Mouse (Mus musculus): ENCODE data around the gene Gm13695.
A peak's percentile ranks its signal among the peaks of the same experiment; 100 is the strongest.
"Not testable (repeated sequence)": the region's sequence is repeated elsewhere in the genome, so short reads cannot be mapped to it uniquely, and the experiment has no call there.

The Gm13695 gene

DNA sequence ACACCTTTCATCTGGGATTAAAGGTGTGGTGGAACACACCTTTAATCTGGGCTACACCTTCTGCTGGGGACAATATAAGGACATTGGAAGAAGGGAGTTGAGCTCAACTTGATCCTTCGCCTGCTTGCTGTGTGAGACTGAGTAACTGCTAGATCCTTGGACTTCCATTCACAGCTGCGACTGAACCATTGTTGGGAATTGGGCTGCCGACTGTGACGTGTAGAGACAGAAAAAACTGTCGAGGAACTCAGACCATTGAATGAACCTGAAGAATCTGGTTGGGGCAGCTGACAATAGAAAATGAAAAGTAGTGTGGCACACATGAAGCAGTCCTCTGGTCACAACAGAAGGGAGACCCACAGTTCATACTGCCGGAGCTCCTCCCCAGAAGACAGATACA, at the start of gene Gm13695:
Gene Gm13695, plus strand, starts transcription at position 301 of the 400 bp plus-strand sequence.
- not testable (repeated sequence) for DNase-seq

DNA sequence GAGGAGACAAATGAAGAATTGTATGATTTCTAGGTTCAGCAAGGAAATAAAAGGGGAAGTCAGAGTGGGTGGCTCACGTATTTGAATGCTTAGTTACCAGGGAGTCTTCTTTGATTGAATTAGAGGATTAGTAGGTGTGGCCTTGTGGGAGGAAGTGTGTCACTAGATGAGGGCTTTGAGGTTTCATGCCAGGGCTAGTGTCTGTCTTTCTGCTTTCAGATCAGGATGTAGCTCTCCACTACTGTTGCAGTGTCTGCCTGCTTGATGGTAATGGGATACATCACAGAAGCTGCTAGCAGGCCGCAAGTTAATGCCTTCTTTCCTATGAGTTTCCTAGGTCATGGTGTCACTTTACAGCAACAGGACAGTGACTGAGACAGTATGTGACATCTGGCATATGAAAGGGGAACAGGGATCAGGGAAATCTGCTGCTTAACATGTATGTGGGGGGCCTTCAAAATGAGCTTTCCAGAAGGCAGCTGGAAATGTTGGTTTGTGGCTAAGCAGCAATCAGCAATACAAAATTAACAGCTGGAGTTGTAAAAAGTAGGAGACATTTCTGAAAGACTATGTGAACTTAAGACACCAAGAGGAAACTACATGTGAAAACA, 37.5 kb upstream of the Gm13695 start:
- no peak for DNase-seq

DNA sequence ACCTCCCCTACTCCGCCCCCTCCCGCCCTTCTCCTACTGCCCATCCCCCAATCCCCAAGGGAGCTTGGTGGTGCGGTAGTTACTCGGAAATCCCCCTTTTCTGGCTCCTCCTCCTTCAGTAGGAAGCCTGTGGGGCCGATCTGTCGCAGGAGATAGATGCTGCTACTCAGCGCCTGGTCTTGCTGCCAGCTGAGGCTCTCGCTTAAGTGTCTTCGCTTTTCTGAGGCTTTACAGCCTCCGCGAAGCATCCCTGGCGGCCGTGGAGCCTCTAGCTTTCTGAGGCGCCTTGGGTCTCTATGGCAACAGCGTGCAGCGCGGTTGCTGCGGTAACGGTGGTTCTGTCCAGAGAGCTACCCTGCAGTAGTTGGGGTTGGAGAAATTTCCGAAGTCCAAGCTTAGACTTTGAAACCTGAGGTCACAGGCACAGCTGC, 26.2 kb upstream of the Gm13695 start, which contains the start of gene Zswim2:
Gene Zswim2, minus strand, starts transcription at position 298 of the 431 bp plus-strand sequence.
- peak; percentile 36 to 77 for DNase-seq

DNA sequence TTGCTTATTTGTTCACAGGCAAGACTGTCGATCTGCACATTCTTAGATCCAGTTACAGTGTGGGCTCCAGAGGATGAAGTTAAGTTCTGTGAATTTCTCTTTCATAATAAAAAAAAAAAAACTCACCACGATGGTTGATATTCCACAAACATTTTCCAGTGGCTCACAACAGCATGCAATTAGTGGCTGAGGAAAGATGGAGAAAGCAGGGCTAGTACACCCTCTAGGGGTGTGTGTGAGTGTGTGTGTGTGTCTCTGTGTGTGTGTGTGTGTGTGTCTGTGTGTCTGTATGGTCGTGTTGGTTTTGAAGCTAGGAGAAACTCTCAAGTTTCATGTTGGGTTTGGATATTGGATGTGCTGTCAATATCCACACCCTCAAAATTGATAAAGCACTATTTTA, 25.7 kb upstream of the Gm13695 start:
- DNase-seq = no peak

DNA sequence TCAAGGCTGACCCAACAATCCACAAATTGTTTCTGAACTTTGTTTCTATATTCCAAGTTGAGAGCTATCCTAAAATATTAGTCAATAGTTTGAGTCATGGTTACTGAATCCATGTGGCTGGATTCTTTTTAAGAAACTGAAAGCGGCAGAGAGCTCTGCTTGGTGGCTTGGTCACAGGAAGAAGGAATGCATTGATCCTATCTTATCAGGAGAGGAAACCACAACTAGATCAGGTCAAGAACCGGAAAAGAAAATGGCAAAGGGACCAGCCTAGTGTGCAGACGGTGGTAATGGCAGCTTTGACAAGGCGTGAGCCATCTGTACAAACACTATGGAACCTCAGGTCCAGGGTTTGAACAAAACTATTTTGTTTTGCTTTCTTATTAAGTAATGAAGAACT, 25.3 kb upstream of the Gm13695 start:
- no peak for DNase-seq

DNA sequence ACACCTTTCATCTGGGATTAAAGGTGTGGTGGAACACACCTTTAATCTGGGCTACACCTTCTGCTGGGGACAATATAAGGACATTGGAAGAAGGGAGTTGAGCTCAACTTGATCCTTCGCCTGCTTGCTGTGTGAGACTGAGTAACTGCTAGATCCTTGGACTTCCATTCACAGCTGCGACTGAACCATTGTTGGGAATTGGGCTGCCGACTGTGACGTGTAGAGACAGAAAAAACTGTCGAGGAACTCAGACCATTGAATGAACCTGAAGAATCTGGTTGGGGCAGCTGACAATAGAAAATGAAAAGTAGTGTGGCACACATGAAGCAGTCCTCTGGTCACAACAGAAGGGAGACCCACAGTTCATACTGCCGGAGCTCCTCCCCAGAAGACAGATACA, 11.7 kb upstream of the Gm13695 start, which contains the start of gene Gm13698:
Gene Gm13698, plus strand, starts transcription at position 301 of the 400 bp plus-strand sequence.
- not testable (repeated sequence) for DNase-seq

DNA sequence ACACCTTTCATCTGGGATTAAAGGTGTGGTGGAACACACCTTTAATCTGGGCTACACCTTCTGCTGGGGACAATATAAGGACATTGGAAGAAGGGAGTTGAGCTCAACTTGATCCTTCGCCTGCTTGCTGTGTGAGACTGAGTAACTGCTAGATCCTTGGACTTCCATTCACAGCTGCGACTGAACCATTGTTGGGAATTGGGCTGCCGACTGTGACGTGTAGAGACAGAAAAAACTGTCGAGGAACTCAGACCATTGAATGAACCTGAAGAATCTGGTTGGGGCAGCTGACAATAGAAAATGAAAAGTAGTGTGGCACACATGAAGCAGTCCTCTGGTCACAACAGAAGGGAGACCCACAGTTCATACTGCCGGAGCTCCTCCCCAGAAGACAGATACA, 5.9 kb upstream of the Gm13695 start, which contains the start of gene Gm13693:
Gene Gm13693, plus strand, starts transcription at position 301 of the 400 bp plus-strand sequence.
- not testable (repeated sequence) for DNase-seq

DNA sequence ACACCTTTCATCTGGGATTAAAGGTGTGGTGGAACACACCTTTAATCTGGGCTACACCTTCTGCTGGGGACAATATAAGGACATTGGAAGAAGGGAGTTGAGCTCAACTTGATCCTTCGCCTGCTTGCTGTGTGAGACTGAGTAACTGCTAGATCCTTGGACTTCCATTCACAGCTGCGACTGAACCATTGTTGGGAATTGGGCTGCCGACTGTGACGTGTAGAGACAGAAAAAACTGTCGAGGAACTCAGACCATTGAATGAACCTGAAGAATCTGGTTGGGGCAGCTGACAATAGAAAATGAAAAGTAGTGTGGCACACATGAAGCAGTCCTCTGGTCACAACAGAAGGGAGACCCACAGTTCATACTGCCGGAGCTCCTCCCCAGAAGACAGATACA, 5.7 kb downstream of the Gm13695 start, which contains the start of gene Gm13696:
Gene Gm13696, plus strand, starts transcription at position 301 of the 400 bp plus-strand sequence.
- DNase-seq = not testable (repeated sequence)

DNA sequence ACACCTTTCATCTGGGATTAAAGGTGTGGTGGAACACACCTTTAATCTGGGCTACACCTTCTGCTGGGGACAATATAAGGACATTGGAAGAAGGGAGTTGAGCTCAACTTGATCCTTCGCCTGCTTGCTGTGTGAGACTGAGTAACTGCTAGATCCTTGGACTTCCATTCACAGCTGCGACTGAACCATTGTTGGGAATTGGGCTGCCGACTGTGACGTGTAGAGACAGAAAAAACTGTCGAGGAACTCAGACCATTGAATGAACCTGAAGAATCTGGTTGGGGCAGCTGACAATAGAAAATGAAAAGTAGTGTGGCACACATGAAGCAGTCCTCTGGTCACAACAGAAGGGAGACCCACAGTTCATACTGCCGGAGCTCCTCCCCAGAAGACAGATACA, 11.5 kb downstream of the Gm13695 start, which contains the start of gene Gm13694:
Gene Gm13694, plus strand, starts transcription at position 301 of the 400 bp plus-strand sequence.
- not testable (repeated sequence) for DNase-seq

DNA sequence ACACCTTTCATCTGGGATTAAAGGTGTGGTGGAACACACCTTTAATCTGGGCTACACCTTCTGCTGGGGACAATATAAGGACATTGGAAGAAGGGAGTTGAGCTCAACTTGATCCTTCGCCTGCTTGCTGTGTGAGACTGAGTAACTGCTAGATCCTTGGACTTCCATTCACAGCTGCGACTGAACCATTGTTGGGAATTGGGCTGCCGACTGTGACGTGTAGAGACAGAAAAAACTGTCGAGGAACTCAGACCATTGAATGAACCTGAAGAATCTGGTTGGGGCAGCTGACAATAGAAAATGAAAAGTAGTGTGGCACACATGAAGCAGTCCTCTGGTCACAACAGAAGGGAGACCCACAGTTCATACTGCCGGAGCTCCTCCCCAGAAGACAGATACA, 17.3 kb downstream of the Gm13695 start, which contains the start of gene Gm13697:
Gene Gm13697, plus strand, starts transcription at position 301 of the 400 bp plus-strand sequence.
- not testable (repeated sequence) for DNase-seq

DNA sequence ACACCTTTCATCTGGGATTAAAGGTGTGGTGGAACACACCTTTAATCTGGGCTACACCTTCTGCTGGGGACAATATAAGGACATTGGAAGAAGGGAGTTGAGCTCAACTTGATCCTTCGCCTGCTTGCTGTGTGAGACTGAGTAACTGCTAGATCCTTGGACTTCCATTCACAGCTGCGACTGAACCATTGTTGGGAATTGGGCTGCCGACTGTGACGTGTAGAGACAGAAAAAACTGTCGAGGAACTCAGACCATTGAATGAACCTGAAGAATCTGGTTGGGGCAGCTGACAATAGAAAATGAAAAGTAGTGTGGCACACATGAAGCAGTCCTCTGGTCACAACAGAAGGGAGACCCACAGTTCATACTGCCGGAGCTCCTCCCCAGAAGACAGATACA, 23.1 kb downstream of the Gm13695 start, which contains the start of gene Gm13691:
Gene Gm13691, plus strand, starts transcription at position 301 of the 400 bp plus-strand sequence.
- not testable (repeated sequence) for DNase-seq

DNA sequence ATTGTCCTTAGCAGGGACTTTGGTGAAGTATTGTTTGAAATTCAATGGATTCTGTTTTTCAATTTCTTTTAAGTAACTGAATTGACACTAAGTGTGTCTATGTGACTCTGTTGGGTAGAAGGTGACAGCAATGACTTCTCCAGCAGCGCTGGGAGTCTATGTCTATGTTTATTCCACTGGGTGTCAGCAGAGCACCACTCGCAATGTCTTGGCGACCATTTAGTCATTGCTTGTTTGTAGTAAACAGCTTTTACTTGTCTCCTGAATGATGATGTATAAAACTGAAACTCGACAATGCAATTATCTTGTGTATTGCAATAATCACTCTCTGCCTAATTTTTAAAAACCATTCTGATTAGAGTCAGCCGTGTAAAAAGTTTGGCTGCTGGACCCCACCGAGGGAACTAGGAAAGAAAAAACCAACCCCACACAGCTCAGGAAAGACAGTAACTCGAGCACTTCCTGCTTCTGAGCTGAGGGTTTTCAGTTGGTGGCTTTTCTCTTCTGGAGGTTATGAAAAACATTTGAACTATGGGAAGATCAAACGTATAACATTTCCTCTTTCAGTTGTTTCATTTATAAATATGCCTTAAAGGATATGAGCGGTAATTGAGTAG, 26.6 kb downstream of the Gm13695 start:
- DNase-seq = not testable (repeated sequence)

DNA sequence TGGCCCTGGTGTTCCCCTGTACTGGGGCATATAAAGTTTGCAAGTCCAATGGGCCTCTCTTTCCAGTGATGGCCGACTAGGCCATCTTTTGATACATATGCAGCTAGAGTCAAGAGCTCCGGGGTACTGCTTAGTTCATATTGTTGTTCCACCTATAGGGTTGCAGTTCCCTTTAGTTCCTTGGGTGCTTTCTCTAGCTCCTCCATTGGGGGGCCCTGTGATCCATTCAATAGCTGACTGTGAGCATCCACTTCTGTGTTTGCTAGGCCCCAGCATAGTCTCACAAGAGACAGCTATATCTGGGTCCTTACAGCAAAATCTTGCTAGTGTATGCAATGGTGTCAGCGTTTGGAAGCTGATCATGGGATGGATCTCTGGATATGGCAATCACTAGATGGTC, 27.4 kb downstream of the Gm13695 start:
- not testable (repeated sequence) for DNase-seq

DNA sequence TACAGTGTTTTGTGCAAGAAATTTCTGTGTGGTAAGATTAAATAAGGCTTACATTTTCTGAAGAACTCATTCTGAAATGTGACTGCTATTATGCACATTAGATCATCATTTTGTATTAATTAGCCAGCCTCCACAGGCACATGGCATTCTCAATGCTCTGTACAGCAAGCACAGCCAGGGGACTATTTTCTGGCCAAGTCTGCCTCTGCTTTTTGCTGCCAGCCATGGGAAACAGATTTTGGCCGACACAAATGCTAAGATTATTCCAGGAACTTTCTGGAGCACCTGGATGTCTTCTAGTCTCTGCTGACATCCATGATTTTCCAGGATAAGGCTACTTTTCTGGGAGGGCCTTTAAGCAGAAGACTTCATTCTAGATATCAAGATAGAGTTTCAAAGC, 41.8 kb downstream of the Gm13695 start:
- DNase-seq = no peak

DNA sequence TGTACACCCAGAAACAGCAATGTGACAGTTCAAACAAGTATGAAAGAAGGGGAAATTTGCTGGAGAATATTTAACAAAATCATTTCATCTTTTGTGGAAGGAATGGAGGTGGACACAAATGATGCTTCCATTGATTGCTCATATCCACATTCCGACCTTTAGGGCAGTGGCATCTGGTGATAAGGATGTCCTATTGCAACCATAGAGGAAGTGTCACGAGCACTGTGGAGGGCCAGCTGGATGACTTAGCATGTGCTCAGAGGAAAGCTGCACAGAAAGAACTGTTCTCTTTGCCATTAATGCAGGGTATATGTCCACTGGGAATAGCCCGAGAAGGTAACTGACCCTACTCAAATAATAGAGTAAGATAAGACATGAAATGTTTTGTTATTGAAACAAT, 42.7 kb downstream of the Gm13695 start:
- no peak for DNase-seq

DNA sequence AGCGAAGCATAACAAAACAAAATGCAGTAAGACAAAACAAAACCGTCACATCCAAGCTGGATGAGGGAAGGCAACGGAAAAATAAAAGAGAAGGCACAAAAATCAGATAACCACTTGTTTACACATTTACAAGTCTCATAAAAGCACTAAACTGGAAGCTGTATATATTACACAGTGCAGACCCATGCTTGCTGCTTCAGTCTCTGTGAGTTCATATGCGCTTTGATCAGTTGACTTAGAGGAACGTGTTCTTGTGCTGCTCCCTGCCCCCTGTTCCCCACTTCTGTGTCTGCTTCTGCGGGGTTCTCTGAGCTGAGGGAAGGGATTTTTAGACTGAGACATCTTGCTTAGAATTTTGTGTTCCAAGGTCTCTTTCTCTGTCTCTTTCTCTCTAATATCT, 47.5 kb downstream of the Gm13695 start:
- no peak for DNase-seq

DNA sequence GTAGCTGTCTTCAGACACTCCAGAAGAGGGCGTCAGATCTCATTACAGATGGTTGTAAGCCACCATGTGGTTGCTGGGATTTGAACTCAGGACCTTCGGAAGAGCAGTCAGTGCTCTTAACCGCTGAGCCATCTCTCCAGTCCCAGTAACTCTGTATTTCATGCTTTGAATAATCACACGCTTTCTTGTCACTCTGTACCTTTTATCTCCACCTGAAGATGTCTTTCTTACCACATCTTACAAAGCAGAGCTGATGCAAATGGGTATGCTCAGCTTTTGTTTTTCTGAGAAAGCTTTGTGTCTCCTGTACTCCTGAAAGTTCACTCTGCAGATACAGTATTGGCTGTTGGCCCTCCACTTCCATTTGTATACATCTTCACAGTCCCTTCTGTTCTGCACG, 49.2 kb downstream of the Gm13695 start:
- DNase-seq = not testable (repeated sequence)

DNA sequence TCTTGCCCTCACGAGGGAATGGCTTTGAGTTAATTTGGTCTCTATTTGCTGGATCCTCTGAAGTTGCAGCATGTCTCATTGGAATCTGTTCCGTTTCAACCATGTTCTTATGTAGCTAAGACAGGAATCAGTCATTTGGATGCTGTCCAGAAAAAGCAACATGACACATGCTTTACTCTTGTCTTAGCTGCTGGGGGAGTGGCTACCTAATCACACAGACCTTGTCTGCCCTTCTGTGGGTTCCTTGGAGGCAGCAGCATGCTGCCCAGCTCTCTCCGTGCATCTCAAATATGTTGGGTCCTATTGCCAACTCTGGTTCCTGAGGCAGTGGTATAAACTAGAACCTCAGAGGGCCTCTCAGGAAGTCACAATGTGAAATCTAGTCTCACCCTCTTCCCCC, 51.2 kb downstream of the Gm13695 start:
- no peak for DNase-seq

Data from kidney, postnatal 25 days (tissue).